Mouse (Mus musculus) midbrain, embryonic 16.5 days (tissue): ENCODE results near the gene Slc12a8. TPM values are rescaled to one million over a fixed set of nuclear protein-coding genes. Genes with fewer than 3 reads are reported as not detected.

Experiments
- ATAC-seq: fragments of 200-750 bp; cut with Nextera tagmentation; 2 replicates; pipeline ENCODE4 v1.8.0; 2017; ENCODE audit warnings: moderate TSS enrichment
- H3K27ac ChIP-seq: fragments of 300-500 bp; sonication (generic); 2 replicates; pipeline ENCODE4 v1.5.1; 2014; ENCODE audit warnings: mild to moderate bottlenecking, low read length, mixed read lengths
- H3K27me3 ChIP-seq: fragments of 300-500 bp; sonication (generic); 2 replicates; pipeline ENCODE4 v1.6.1; 2014; ENCODE audit warnings: low read depth, low read length, mixed read lengths; ENCODE audit not compliant: control insufficient read depth, insufficient read depth
- H3K36me3 ChIP-seq: fragments of 300-500 bp; sonication (generic); 2 replicates; pipeline ENCODE4 v1.6.1; 2014; ENCODE audit warnings: mild to moderate bottlenecking, low read length, moderate library complexity, mixed read lengths; ENCODE audit not compliant: control insufficient read depth, insufficient read depth
- H3K4me1 ChIP-seq: fragments of 300-500 bp; sonication (generic); 2 replicates; pipeline ENCODE4 v1.6.1; 2014; ENCODE audit warnings: mild to moderate bottlenecking, low read length, mixed read lengths; ENCODE audit not compliant: control insufficient read depth, insufficient read depth
- H3K4me2 ChIP-seq: fragments of 300-500 bp; sonication (generic); 2 replicates; pipeline ENCODE4 v1.6.1; 2014; ENCODE audit warnings: mild to moderate bottlenecking, low read length, mixed read lengths
- H3K4me3 ChIP-seq: fragments of 300-500 bp; sonication (generic); 2 replicates; pipeline ENCODE4 v1.5.1; 2014; ENCODE audit warnings: low read depth, mild to moderate bottlenecking, low read length, moderate library complexity, mixed read lengths
- H3K9ac ChIP-seq: fragments of 300-500 bp; sonication (generic); 2 replicates; pipeline ENCODE4 v1.6.1; 2014; ENCODE audit warnings: low read depth, low read length, mixed read lengths
- H3K9me3 ChIP-seq: fragments of 300-500 bp; sonication (generic); replicated peaks from 2 replicates; pipeline ENCODE4 v1.6.1; 2014; ENCODE audit warnings: mild to moderate bottlenecking, low read length, mixed read lengths; ENCODE audit not compliant: control insufficient read depth, poor library complexity, severe bottlenecking
- WGBS: fragments of 180-500 bp; shearing (Covaris S2); extraction: QIAGEN DNeasy Blood & Tissue Kit; methylation state at CpG from one replicate; pipeline ENCODE4 v1.1.7; 2014; 5-methylcytosine and 5-hydroxymethylcytosine counted together
- polyA plus RNA-seq: library from polyadenylated mRNA; unstranded; fragments of >200 nt; fragmentation: Nextera tagmentation; extraction: Ambion mirVana; gene quantifications from 2 replicates; pipeline ENCODE4 v1.2.1, GENCODE M21; 2015

Slc12a8 gene
- polyA plus RNA-seq, 1 experiment from 2014 or later: 1.1 TPM

DNA sequence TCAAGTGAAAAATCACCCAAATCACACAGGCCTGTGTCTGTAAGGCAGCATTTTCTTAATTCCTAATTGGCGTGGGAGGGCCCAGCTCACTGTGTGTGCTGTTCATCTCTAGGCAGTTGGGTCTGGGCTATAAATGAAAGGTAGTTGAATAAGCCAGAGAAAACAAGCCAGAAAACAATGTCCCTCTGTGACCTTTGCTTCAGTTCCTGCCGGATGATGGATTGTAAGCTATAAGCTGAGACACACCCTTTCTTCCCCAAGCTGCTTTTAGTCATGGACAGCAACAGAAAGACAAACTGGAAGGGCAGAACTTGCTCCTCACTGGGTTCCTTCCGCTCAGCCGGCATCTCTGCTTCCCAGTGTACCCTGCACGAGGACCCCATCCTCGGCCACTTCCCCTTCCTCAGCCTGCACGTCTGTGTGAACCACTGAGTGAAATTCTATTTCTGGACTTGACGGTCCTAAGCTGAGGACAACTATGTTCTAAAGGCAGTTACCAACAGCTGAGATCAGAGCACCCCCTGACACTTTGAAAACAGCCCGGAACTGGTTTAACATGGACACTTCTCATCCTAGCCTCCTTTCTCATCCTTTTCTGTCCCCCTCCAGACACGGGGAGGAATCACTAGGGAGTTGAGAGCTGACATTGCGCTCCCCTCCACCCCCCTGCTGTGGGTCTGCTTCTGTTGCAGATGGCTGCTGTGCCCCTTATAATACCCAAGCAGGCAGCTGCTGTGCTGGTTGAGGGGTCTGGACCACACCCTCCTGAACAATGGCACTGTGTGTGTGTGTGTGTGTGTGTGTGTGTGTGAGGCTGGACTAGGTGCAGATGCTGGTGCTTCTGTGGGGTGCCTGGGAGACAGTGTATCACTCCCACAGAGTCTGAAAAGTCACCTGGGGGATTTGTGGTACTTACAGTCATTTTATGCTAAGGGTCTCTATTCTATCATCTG is 12.7 kb downstream of the Slc12a8 start:
- 57% methylated on average over 11 of the region's 11 CpGs for WGBS
- no peaks in the 10 kb centered on the region for H3K4me1 ChIP-seq
- H3K9me3 ChIP-seq: no peaks in the 10 kb centered on the region; the same call in 1 of the 2 replicates
- no peaks in the 10 kb centered on the region for H3K36me3 ChIP-seq
- H3K27me3 ChIP-seq: no peaks in the 10 kb centered on the region
- no peak overlapping the region for H3K4me3 ChIP-seq
- H3K4me2 ChIP-seq: no peak overlapping the region
- H3K9ac ChIP-seq: no peak overlapping the region
- no peak overlapping the region for H3K27ac ChIP-seq
- no peak for ATAC-seq

DNA sequence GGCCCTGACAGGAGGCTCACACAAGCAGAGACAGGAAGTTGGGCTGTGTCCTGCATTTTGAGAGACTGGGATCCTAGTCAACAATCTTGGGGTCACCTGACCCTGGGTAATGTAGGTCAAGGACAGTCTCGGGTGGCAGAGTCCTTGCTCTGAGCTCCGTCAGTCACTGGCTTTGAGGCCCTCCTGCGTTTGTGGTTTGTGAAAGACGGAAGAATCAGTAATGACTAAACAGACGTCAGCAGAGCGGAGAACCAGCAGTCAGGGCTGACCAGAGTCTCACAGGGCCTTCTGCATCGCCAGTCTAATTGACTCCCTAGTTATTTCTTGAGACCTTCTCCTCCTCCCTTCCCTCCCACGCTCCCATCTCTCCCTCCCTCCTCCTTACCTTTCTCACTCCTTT is 14.1 kb downstream of the Slc12a8 start:
- Histone ChIP-seq H3K4me1 (no peaks in the 10 kb centered on the region), H3K4me2 (no peak overlapping the region), H3K36me3 (no peaks in the 10 kb centered on the region), H3K9ac (no peak overlapping the region), H3K27ac (no peak overlapping the region), H3K4me3 (no peak overlapping the region), H3K27me3 (no peaks in the 10 kb centered on the region), H3K9me3 (no peaks in the 10 kb centered on the region; the same call in 1 of the 2 replicates)
- 75% methylated on average over 8 of the region's 8 CpGs for WGBS
- ATAC-seq: no peak

DNA sequence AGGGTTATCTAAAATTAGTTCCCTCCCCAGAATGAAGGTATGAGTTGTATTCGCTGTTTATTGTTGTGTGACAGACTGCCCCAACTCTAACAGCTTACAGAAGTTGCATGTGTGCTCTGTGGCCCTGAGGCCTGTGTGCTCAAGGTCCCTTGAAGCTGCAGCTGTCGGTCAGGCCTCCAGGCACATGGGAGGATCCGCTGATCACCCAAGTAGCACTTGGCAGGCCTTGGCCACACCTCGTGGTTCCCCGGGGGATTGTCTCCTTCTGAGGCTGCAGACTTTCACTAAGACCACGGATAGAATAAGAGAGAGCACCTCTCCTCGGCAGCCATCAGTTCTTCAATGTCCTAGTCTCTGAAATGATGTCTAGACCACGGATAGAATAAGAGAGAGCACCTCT is 19.3 kb downstream of the Slc12a8 start:
- Histone ChIP-seq H3K4me1 (no peaks in the 10 kb centered on the region), H3K27ac (no peak overlapping the region), H3K36me3 (no peaks in the 10 kb centered on the region), H3K9me3 (no peaks in the 10 kb centered on the region), H3K4me2 (no peak overlapping the region), H3K4me3 (no peak overlapping the region), H3K9ac (no peak overlapping the region), H3K27me3 (no peaks in the 10 kb centered on the region)
- 85% methylated on average over 8 of the region's 8 CpGs for WGBS
- ATAC-seq: no peak

DNA sequence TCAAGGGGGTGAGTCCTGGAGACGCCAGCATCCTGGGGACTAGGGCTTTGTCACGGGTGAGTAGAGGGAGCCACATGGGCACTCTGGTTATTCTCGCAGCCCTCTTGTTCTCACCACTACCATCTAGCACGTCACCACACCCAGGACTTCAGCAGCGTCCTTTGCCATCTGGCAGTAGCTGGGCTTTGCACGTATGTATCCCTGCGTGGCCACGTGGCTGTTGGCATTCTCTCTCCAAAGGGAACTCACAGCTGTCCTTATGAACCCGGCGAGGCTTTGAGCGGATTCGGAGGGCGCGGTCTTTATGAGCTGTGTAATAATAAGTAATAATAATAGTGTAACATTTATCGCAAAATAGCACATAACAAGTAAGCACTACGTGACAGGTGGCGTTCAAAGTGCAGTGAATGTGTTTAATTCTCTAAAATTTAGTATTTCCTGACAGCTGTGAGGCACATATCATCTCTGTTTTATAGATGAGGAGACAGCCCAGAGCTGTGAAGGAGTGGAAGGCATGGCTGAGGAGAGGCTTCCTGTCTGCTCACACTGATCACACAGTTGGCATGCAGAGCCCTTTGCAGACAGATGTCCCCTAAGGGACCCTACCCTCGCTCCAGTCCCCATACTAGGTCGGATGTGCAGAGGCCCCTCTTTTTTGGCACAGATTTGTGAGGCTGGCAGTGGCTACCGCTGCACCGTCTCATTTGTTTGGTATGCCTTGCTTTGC is 20.5 kb downstream of the Slc12a8 start:
- H3K27me3 ChIP-seq: no peaks in the 10 kb centered on the region
- WGBS: 75% methylated on average over 21 of the region's 21 CpGs
- no peak overlapping the region for H3K4me2 ChIP-seq
- no peaks in the 10 kb centered on the region for H3K4me1 ChIP-seq
- ATAC-seq: no peak
- no peak overlapping the region for H3K9ac ChIP-seq
- no peak overlapping the region for H3K4me3 ChIP-seq
- H3K9me3 ChIP-seq: no peaks in the 10 kb centered on the region
- H3K36me3 ChIP-seq: no peaks in the 10 kb centered on the region
- no peak overlapping the region for H3K27ac ChIP-seq

DNA sequence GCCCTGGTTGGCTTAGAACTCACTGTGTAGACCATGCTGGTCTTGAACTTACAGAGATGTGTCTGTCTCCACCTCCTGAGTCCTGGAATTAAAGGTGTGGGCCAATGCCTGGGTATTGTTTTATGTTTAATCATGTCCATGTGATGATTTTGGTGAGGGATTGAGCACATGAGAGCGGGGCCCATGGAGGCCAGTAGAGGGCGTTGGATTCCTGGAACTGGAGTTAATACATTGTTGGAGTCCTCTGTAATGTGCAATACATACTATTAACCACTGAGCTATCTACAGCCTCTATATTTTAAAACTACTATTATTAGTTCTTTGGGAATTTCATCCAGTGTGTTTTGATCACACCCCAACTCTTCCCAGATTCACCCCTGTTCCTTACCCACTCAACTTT is 27.2 kb downstream of the Slc12a8 start:
- WGBS: 96% methylated on average over 2 of the region's 2 CpGs
- no peaks in the 10 kb centered on the region for H3K27me3 ChIP-seq

DNA sequence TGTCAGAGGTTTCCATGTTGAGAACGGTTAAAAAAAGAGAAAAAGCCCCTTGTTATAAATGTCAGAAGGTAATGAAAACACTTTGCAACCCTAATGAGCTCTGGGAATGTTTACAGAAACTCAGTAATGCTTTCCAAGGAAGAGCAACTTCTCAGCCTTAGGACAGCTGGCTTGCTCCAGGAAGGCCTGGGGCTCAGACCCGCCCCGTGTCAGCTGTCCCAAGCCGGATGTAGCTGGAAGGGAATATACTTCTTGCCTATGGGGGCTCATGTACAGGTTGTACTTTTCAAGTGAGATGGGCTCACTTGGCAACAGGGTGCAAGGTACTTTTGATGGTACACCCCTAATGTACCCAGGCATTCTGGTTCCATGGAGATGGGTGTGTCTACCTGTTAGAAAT is 28.4 kb downstream of the Slc12a8 start:
- no peak for ATAC-seq
- WGBS: 91% methylated on average over 4 of the region's 4 CpGs

More for the DNA sequence above, 27.2 kb downstream of the Slc12a8 start:
- H3K4me3 ChIP-seq: no peak overlapping the region
- H3K36me3 ChIP-seq: no peaks in the 10 kb centered on the region
- no peak for ATAC-seq
- no peak overlapping the region for H3K27ac ChIP-seq
- no peaks in the 10 kb centered on the region for H3K4me1 ChIP-seq
- no peak overlapping the region for H3K4me2 ChIP-seq
- H3K9ac ChIP-seq: no peak overlapping the region
- H3K9me3 ChIP-seq: no peaks in the 10 kb centered on the region

DNA sequence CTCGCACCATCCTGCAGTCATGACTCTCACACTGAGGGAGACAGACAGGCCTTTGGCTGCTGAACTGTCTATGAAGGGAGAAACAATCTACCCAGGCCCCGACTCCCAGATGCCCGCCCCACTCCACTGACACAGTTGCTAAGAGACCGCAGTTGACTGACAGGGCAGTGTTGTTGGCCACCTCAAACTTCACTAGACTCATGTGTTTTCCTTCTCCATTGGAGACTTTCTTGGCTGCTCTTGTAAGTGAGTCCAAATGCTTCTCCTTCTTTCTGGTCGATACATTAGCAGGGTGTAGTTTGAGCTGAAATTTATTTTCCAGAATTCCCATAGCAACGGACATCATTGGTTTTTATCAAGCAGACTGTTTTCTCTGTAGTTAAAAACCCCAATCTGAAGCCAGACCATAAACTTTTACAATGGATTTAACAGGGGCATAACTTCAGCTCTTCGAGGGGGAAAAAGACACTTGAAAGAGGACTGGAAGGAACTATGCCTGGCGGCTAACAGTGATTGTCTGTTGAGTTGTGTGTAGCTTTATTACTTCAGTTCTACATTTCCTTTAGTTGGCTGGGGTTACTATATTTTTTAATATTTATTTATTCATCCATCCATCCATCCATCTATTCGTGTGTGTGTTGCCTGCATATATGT is 36.7 kb downstream of the Slc12a8 start:
- Histone ChIP-seq H3K27me3 (no peaks in the 10 kb centered on the region), H3K9ac (no peak overlapping the region), H3K27ac (no peak overlapping the region), H3K4me1 (no peaks in the 10 kb centered on the region; the same call in 1 of the 2 replicates), H3K4me2 (no peak overlapping the region), H3K9me3 (no peaks in the 10 kb centered on the region), H3K36me3 (no peaks in the 10 kb centered on the region), H3K4me3 (no peak overlapping the region)
- no peak for ATAC-seq
- whole genome bisulfite sequencing: 63% methylated on average over 9 of the region's 9 CpGs

More for the DNA sequence above, 28.4 kb downstream of the Slc12a8 start:
- Histone ChIP-seq H3K27ac (no peak overlapping the region), H3K4me3 (no peak overlapping the region), H3K9me3 (no peaks in the 10 kb centered on the region), H3K9ac (no peak overlapping the region), H3K36me3 (no peaks in the 10 kb centered on the region), H3K4me1 (no peaks in the 10 kb centered on the region), H3K4me2 (no peak overlapping the region), H3K27me3 (no peaks in the 10 kb centered on the region)

DNA sequence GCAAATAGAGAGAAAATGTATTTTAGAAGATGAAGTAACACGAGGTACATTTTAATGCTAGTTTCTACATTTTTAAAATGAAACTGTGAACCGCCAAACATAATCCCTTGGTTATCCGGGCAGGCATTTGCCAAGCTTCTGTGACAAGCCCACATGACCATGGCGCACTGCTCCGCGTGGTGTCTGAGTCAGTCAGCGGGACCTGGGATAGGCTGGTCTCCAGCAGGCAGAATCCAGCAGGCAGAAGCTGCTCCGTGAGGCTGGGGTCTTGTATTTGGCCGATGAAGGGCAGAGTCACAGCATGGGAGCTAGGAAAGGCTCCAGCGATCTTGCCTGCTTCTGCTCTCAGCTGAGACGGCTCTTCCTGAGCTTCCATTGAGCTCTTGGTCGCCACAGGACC is 41.0 kb downstream of the Slc12a8 start:
- H3K4me1 ChIP-seq: no peaks in the 10 kb centered on the region; the same call in 1 of the 2 replicates
- H3K4me3 ChIP-seq: no peak overlapping the region
- no peak overlapping the region for H3K9ac ChIP-seq
- no peak overlapping the region for H3K4me2 ChIP-seq
- 74% methylated on average over 12 of the region's 12 CpGs for WGBS
- H3K9me3 ChIP-seq: no peaks in the 10 kb centered on the region
- no peak overlapping the region for H3K27ac ChIP-seq
- H3K36me3 ChIP-seq: no peaks in the 10 kb centered on the region
- H3K27me3 ChIP-seq: no peaks in the 10 kb centered on the region
- ATAC-seq: no peak
